Mouse (Mus musculus): ENCODE measurements around the gene Rab8a.

- TF ChIP-seq CTCF (IDR thresholded peaks at IDR 0.05; ENCODE audit: borderline replicate concordance, insufficient read depth, low read depth, low read length) (no peak), POLR2A (IDR thresholded peaks at IDR 0.05; ENCODE audit: borderline replicate concordance, insufficient read depth, low read length) (no peak)
These were observed 31.1 kb downstream of the Rab8a start for GRCm38 (mm10) chr8:72192065-72192464.
